Mouse (Mus musculus) MEL-GATA-1-ER (cell line): ENCODE measurements around the gene Htt.

ENCODE experiments used
- DNase-seq: peaks from one replicate; pipeline ENCODE4 v3.0.0-alpha.2; 2012; ENCODE audit warnings: low read depth; ENCODE audit errors: extremely low read depth

The Htt gene

GRCm38 (mm10) chr5:34889252-34889651 lies 127.7 kb downstream of the Htt start:
- no peak for DNase-seq

GRCm38 (mm10) chr5:34896697-34897453 lies 135.3 kb downstream of the Htt start:
- no peak for DNase-seq

GRCm38 (mm10) chr5:34899787-34900469 lies 138.4 kb downstream of the Htt start:
- DNase-seq = no peak

- DNase-seq = no peak
These were observed 140.8 kb downstream of the Htt start for GRCm38 (mm10) chr5:34902371-34902770.

- no peak for DNase-seq
These were observed 141.4 kb downstream of the Htt start for GRCm38 (mm10) chr5:34902811-34903385.

GRCm38 (mm10) chr5:34904412-34904811 lies 142.9 kb downstream of the Htt start:
- no peak for DNase-seq

GRCm38 (mm10) chr5:34907230-34907629 lies 145.7 kb downstream of the Htt start:
- no peak for DNase-seq

- no peak for DNase-seq
These were observed 146.6 kb downstream of the Htt start, which contains the start of gene Msantd1 for GRCm38 (mm10) chr5:34907910-34908725. Msantd1 (plus strand) TSS chr5:34908012.

GRCm38 (mm10) chr5:34908726-34909633 lies 147.4 kb downstream of the Htt start:
- DNase-seq = no peak

- DNase-seq = no peak
These were observed 148.3 kb downstream of the Htt start for GRCm38 (mm10) chr5:34909634-34910503.

GRCm38 (mm10) chr5:34910504-34910815 lies 148.9 kb downstream of the Htt start:
- DNase-seq = no peak

GRCm38 (mm10) chr5:34915801-34916200 lies 154.3 kb downstream of the Htt start:
- peak; percentile 62 for DNase-seq

- DNase-seq = no peak
These were observed 155.7 kb downstream of the Htt start for GRCm38 (mm10) chr5:34917234-34917655.

- DNase-seq = peak; percentile 74
These were observed 157.2 kb downstream of the Htt start for GRCm38 (mm10) chr5:34918785-34919184.

- DNase-seq = no peak
These were observed 161.0 kb downstream of the Htt start for GRCm38 (mm10) chr5:34922531-34922930.

GRCm38 (mm10) chr5:34923920-34924319 lies 162.4 kb downstream of the Htt start:
- DNase-seq = peak; percentile 60

GRCm38 (mm10) chr5:34924519-34924918 lies 163.0 kb downstream of the Htt start:
- DNase-seq = no peak

GRCm38 (mm10) chr5:34927648-34928047 lies 166.1 kb downstream of the Htt start:
- DNase-seq = no peak

- no peak for DNase-seq
These were observed 168.8 kb downstream of the Htt start for GRCm38 (mm10) chr5:34930151-34930975.
